Mouse (Mus musculus) C2C12 (cell line): Measurements from ENCODE around the gene Exoc8.

Experiments used
- CEBPB ChIP-seq: IDR thresholded peaks from one replicate; pipeline ENCODE4 v1.6.1; 2011; ENCODE audit warnings: low read depth, mild to moderate bottlenecking, control low read depth, moderate library complexity
- CTCF ChIP-seq: IDR thresholded peaks from one replicate; pipeline ENCODE4 v1.5.1; 2011; ENCODE audit not compliant: control insufficient read depth, insufficient read depth, insufficient read length
- FOSL1 ChIP-seq: IDR thresholded peaks from one replicate; pipeline ENCODE4 v1.8.0; 2011; ENCODE audit warnings: mild to moderate bottlenecking, low read length; ENCODE audit not compliant: poor library complexity, insufficient read depth, severe bottlenecking
- USF1 ChIP-seq: IDR thresholded peaks from one replicate; pipeline ENCODE4 v1.6.1; 2011; ENCODE audit warnings: low read depth, mild to moderate bottlenecking, control low read depth, moderate library complexity

DNA sequence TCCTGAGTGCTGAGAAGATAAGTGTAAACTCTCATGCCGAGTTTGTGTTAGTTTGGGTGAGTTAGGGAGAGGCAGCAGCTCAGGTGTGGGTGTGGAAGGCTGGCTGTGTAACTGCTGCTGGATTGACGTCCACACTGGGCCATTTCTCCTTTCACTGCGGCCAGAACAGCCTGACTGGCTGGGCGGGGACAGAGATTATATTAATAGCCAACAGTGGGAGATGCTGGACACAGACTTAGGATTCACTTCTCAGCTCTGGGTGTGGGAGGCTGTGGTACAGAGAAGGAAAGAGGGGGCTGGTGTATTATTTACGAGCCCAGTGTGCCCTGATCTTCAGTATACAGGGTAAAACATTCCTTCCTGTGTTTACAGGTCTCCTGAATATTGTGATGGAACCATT, 19.4 kb downstream of the Exoc8 start:
- TF ChIP-seq CTCF (no peak), USF1 (no peak), FOSL1 (no peak), CEBPB (no peak)
